Mouse (Mus musculus) kidney, postnatal 25 days (tissue): ENCODE data around the gene 2410131K14Rik.

Source experiments
- DNase-seq, 2 experiments: peaks; one replicate each; pipeline ENCODE4 v3.0.0; 2021; ENCODE audit warnings: mixed read lengths in 2 of 2

The 2410131K14Rik gene

DNA sequence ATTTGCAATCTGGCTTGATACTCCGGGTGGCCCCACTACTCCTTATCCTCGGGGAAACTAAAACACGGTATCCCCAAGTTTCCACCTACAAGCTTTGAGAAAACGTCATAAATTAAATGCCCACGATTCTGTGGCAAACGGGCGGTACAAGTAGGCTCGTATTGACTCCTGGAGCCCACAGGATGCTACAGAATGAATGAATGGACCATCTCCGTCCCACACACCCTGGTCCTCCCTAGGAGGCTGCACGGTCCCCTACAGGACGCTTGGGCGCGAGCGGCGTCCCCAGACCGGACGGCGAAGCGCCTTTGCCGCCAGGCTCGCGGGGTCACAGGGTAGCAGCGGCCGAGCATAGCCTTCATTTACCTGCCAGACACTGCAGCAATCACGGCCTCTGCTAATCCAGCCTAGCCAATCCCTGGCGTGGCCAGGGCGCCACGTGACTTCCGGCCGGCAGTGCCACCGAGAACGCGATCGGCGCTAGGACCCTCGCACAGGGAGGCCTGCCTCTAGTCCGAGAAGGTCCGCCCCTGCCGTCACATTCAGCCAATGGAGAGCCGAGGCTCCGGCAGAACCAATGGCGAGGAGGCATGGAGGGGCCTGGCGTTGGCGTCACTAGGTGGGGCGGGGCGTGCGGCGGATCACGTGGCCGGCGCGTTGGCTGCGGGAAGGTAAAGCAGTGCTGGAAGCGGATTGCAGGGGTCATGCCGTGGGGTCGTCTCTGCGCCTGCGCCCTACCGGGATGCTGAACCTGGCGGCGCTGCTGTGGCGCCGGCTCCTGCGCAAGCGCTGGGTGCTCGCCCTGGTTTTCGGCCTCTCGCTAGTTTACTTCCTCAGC, at the start of gene 2410131K14Rik, which contains the start of gene Rnft2:
TSS of gene 2410131K14Rik (plus strand) at position 622 of the 838 bp plus-strand sequence.
TSS of gene Rnft2 (minus strand) at position 511 of the 838 bp plus-strand sequence.
- peak; percentile 100 for DNase-seq

DNA sequence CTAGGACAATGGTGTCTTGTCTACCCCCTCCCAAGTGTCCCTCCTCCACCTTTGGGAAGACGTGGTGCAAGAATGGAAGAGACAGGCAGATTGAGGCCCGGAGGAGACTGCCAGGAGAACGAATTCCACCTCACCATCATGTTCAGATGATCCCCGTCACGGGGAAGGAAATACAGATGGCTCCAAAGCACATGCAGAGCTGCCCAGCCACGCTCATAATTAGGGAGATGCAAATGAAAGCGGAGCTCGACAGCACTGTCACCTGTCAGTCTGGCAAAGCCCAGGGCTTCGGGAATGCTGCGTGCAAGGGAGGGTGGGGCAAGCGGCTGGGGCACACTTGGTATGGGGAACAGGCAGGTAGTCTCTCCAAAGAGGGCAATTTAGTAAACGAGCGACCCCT, 47.6 kb upstream of the 2410131K14Rik start:
- DNase-seq: no peak

DNA sequence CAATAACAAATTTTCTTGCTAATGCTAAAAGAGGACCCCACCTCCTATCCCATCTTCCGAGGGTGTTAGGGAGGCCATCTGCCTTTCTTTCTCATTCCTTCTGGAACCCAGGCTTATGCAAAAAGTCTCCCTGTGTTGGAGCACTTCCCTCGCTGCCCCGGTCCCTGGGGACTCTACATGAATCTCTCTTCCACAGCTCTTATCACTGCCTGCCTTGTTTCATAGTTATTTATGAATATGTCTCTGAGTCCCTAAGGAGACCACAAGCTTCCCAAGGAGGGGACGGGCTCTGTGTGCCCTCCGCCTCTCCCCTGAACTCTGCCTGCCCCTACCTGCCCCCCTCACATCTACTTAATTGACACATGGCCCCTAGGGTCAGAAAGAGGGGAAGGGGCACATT, 45.4 kb upstream of the 2410131K14Rik start:
- no peak for DNase-seq

DNA sequence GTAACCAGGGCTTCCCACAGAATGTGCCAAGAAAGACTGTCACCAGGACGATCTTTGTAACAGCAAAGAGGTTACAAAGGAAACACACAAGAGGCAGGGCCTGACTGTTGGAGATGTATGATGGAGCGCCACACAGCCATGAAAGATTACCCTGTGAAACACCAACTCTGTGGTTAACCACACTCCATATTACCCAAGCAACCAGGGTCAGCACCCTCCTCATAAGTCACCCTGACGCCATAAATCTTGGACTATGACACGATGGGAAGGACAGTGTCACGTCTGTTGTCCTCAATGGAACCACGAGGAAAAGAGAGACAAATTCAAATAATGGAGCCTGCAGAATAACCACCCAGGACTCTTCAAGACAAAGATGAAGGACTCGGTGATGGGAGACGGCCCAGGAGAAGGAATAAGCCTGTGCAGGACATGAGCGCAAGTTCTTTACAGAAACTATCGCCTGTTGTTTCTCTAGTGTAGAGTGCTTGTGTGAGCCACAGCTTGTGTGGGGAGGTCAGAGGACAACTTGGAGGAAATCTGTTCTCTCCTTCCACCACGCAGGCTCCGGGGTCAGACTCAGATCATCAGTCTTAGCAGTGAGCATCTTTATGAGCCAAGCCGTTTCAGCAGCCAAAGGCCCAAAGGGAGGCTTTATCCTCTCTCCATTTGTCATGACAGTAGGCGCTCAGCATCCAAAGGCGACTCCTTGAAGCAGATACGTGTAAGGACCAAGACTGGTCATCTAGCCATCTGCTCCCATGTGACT, 40.2 kb upstream of the 2410131K14Rik start:
- DNase-seq: peak in 1 of 2 experiments; percentile 9

DNA sequence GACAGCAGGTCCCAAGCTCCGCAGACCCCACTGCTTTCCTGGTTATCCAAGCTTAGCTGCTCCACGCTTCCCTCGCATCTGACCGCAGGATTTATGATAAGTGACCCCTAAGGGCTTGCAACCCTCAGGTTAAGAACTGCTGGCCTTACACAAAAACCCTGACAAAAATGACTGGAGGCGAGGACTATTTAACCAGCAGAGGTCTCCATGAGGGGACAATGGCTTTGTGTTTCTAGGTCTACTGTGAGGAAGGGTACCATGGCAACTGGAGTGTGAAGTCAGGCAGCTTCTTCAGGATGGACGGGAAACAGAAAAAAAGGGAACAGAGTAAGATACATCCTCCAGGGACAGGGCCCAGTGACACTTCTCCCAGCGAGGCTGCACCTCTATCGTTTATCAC, 39.2 kb upstream of the 2410131K14Rik start:
- no peak for DNase-seq

DNA sequence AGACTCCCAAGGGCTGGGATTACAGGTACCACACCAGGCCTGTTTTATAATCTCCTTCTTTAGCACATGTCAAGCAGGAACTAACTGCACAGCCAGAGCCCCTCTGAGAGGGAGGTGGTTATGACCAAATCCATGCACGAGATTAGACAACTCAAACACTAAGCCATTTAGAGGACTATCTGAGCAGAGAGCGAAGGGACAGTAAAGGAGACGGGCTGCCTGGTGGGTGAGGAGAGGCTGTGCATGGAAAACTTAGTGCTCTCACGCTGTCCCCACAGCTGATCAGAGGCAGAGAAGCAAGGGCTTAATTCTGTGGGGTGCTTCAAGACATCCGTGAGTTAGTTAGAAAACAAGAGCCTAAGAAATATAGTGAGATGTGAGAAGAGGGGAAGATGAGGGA, 31.0 kb upstream of the 2410131K14Rik start:
- DNase-seq: no peak

DNA sequence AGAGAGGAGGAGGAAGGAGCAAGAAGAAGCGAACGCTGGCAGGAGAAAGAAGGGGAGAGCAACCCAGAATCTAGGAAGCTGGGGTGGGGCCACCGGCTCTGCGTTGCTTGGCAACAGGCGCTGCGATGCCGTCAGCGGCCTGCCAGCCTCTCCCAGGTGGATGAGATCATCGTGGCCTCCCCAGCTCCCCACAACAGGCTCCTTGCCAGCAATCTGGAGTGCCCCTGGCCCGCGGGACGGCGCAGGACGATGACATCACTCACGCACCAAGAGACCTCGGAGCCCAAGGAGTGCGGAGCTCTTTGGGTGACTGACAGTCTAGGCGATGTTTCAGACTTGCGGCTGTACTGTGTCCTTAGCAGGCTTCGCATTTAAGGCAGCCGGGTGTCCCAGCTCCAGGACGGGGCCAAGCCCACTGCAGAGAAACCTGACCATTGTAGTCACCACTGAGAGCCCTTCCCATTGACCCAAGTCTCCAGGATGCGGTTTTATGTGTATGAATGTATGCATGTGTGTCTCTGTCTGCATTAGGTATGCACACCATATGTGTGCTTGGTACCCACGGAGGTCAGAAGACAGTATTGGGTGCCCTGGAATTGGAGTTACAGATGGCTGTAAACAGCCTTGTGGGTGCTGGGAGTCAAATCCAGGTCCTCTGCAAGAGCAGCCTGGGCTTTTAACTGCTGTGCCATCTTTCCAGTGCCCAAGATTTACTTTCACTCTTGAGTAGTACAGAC, 30.4 kb upstream of the 2410131K14Rik start:
- peak; percentile 33 to 70 for DNase-seq

DNA sequence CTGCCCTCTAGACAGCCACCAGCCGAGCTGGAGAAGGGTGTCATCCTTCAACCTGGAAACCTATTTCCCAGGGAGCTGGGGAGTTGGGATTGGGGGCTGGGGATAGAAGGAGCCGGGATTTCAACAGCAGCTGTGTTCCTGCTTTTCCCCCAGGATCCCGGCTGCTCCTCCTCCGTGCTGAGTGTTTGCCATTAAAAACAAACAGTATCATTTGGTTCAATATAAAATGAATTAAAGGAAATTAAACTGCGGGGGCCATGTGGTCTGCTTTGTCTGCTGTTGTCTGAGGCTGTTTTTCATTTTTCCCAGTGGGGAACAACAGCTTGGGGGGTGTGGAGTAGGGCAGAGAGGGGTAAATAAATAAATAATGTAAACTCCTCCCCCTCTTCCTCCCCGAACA, 27.6 kb upstream of the 2410131K14Rik start:
- DNase-seq: no peak

DNA sequence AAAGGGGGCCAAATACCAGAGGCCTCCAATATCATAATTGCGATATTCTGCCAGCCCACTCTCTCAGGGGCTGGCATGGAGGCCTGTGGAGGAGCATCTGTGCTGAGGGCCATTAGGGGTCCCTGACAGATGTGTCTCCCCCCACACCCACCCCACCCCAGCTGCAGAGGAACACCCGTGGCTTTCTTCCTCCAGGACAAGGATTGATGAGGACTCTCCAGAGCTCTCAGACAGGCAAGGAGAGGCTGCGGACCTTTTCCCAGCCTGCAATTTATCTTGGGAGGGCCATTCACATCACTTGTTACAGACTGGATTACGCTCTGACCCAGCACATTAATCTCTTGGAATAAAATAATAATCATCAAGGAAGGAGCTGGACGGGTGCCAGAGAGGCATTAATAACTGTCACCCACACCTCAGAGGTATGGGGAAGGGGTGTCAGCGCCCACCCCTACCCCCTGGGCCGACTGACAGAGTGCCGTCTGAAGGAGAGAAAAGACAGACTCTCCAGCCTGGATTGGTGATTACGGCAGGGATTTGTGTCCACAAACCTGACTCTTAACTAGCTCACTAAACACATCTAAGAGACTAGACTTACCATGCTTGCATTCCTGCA, 21.8 kb upstream of the 2410131K14Rik start:
- no peak for DNase-seq

DNA sequence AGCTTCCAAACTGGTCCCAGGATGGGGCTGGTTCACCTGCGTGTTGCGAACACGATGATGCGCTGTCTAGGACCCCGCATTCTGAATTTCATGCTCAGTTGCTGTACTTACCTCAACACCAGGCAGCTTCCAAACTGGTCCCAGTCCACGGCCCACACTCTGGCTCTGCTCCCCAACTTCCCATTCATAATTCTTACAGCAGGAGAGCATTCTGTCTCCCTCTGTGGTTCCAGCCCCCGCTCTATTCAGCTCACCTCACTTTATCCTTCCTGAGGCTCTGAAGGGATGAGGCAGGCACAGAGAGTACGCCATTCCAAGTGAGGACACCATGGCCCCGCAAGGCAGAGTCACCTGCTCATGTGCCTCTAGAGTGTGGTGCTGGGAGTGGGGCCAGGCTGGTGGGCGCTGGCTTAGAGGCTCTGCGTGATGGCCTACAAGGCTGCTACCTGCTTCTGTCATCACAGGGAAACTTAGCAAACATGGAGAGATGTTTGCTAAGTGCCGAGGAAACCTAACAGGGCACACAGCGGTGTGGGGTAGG, 14.9 kb upstream of the 2410131K14Rik start:
- DNase-seq: no peak

DNA sequence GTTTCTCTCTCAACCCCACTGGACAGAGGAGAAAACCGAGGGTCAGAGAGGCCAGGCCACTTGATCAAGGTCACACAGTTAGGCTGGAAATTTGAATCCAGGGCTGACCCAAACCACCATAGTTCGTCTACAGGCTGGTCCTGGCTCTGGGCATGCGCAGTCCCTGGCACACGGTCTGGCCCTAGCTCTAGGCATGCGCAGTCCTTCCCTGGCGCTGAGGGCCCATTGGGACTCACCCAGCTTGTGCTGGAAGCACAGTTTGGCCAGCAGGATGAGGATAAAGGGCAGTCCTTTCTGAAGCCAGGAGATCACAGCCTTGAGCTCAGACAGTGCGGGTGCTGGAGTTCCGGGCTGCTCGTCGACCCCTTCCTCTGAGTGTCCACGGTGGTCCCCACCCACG, 8.1 kb upstream of the 2410131K14Rik start:
- DNase-seq: no peak

DNA sequence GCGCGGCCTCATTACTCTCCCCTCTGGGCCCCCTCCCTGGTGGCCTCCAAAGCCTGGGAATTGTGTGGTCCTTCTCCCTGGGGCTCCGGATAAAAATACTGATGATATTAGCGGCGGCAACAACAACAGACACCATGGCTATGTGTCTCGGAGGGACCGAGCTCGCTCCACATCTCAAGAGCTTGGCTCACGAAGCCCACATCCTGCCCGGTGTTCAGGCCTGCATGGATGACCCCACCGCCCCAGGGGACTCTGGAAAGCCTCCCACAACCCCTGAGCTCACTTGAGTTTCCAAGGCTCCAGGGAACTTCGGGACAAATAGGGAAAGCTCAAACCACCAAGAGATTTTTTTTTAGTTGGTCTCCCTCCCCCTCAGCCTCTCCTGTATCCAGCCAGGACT, 5.4 kb upstream of the 2410131K14Rik start:
- DNase-seq: no peak

DNA sequence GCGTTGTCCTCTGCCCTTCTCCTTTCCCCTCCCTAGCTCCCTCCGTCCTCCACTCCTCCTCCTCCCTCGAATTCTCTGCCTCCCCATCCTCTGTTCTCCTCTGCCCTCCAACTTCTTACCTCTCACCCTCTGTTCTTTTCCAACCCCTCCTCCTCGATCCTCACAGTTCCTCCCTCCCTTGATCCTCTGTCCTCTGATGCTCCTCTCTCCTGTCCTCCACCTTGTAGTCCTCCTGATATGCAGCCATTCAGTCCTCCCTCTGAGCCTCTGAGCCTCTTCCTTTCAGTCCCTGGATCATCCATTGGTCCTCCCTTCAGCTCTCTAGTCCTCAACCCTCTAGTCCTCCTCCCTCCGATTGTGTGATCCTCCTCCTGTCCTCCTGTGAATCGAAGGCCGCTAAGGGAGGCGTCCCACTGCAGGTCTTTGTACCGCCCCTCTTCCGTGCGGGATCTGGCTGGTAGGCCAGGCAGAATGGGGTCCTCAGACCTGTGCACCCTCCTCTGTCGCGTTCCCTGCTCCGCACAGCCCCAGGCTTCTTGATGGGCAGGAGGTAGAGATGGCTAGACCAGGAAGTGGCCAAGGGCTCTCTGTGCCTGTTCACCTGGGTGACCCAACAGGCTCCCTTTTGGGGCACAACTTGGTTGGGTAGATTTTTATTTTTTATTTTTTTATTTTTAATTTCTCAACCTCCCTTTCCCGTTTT, 730 bp downstream of the 2410131K14Rik start:
- DNase-seq: no peak

DNA sequence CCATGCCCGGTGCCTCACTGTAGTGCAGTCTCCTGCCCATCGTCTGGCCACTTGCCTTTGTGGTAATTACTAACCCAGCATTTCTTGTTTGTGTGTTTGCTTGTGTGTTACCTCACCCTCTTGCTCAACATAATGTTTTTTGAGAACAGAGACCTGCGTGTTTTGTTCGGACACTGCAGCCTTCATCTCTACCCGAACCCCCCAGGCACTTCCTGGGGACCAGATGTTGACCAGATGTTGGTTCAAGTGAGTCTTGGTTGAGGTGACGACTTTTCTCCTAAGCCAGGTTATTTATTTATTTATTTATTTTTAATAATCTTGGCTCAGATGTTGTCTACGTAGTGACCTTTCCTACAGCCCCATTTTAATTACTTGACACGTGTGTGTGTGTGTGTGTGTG, 2.4 kb downstream of the 2410131K14Rik start:
- no peak for DNase-seq

DNA sequence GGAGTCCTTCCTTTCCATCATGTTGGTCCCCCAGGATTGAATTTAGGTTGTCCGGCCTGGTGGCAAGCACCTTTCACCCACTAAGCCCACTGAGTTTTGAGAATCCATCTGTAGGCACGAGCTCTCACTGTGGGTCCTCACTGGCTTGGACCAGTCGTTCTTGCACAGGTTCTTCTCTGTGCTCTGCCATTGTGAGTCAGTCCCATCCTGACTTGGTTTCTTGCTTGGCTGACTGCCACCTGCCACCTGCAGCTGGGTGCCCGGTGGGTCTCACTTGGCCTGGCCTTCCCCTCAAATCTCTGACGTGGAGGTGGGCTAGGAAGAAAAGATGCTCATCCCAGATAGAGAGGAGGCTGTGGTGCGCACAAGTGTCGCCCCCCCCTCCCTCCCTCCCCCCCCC, 6.0 kb downstream of the 2410131K14Rik start:
- DNase-seq: no peak

DNA sequence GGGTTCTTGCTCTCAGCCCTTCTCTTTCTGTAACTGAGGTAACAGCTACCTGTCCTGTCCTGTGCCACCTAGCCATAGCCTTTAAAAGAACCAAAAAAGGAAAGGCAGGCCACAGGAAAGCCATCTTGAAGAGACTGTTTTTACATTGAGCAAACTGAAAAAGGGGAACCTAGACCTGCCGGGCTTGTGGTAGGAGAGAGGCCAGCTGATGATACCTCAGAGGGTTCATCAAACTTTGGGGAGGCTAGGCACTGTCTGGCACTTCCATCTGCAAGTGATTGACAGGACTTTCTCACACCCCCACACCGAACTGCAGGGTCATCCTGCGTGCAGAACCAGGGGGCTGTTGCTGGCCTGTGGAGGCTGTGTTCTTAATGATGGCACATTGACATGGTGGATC, 8.5 kb downstream of the 2410131K14Rik start:
- no peak for DNase-seq

DNA sequence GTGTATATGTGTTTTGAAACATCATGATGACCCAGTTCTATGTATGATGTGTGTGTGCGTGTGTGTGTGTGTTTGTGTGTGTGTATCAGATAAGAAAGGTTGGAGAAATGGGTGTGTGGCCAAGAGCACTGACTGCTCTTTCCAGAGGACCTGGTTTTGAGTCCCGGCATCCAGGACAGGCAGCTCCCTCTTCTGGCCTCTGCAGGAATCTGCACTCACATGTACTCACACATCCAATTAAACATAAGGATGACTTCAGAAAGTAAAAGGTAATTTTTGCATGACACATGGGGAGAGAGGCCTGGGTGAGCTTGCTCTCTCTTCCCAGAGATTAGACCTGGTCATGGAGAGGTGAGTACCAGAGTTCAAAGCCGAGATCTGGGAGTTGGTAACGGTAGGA, 12.0 kb downstream of the 2410131K14Rik start:
- DNase-seq: no peak

DNA sequence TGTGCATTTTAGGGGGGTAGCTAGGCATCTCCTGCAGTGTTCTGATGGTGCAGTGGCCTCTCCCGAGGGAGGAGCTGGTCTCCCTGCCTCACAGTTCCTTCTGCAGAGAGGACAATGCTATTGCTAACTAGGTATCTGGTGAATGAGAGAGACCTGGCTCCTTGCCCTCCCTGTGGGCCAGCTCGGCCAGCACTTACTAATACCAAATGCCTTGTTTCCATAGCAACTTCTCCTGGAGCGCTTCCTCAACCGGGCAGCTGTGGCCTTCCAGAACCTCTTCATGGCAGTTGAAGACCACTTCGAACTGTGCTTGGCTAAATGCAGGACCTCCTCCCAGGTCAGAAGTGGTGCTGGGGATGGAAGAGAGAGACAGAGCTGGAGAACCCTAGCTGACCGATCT, 14.1 kb downstream of the 2410131K14Rik start:
- DNase-seq: no peak

DNA sequence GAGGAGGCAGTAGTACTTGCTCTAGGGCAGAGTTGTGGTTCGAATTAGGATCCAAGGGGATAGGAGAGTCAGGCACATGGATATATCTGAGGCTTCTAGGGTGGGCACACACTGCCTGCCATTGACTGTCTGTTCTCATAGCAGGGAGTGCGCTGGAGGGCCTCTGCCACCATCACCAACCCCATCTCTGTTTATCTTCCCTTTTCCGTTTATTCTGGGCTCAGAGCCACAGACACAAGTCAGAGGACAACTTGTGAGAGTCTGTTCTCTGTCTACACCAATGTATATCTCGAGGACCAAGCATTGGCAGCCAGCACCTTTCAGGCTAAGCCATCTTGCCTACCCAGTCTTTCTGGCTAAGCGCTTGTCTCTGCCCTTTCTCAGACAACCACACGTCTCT, 14.6 kb downstream of the 2410131K14Rik start:
- no peak for DNase-seq

DNA sequence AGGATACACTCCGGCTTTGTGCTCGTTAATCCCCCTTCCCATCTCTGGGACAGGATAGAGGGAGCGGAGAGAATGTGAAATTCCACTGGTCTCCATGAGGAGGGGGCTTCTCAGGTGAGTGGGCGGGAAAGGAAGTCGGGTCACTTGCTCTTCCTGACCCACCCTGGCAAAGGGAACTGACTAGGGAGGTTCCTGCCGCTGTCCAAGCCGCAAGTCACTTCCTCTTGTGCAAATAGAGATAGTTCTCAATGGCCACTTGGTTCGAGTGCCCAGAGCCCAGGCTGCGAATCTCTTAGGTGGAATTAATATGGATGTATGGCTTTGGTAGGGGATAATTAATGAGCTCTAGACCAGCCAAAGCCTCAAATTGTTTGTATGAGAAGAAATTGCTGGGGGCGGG, 15.0 kb downstream of the 2410131K14Rik start:
- no peak for DNase-seq

DNA sequence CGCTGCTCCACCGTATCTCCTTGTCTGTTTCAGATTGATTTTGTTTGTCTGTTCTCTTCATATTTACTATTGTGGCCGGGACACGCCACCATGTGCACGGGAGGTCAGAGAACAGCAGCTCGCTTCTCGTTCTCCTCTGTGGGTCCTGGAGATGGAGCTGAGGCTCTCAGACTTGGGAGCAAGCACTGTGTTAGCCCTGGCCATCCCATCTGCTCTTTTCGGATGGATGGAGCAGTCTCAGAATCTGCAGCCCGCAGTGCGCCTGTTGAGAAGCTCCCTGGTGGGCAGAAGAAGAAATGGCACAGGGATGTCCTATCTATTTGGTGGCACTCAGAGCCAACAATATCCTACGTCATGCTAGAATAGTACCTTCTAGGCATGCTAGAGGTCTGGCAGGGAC, 15.6 kb downstream of the 2410131K14Rik start:
- no peak for DNase-seq

DNA sequence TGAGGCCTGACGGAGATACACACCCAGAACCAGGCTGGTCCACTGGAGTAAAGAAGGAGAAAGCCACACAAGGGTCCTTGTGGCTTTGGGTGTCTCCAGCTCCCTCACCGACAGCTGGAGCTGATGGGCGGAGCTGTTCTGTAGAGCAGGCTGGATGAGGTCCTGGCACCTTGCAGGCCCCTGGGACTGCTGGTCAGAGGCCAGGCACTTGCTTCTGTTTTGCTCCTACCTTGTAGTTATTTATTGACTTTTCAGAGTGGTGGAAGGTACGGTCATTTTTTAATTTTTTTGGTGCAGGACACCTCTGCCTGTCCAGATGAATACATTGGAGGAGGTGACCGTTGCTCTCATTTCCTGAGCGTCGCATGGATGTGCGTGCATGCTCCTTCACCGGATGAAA, 16.2 kb downstream of the 2410131K14Rik start:
- DNase-seq: peak; percentile 60 to 84
